Mouse (Mus musculus) stomach, postnatal 0 days (tissue): Measurements from ENCODE around the gene Ap3d1.

Experiments used
- CTCF ChIP-seq: IDR thresholded peaks from 2 replicates; pipeline ENCODE4 v1.5.1; 2016; ENCODE audit warnings: antibody characterized with exemption, low read depth, mild to moderate bottlenecking, moderate library complexity
- EP300 ChIP-seq: optimal IDR thresholded peaks from 2 replicates; pipeline ENCODE3; 2016; ENCODE audit warnings: antibody characterized with exemption

DNA sequence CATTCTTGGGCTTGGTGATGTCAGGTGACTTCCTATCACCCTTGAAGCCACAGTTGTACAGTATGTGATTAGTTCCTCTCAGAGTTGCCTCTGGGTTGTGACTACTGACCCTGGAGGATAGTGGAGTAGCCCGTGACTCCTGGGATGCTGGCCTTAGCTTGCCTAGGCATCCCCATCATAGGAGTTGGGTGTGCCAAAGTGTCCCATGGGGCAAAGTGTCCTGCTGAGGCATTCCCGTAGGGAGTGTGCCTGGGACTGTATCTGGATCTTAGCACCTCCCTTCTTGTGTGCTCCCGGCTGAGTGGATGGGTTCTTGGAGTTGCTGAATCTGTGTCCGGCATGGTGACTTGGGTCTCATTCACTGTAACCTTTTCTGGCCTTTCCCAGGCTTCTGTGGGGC, 32.9 kb upstream of the Ap3d1 start:
- TF ChIP-seq CTCF (no peak), EP300 (no peak)
